Mouse (Mus musculus): Measurements from ENCODE around the gene Cracr2b. TPM values are rescaled to one million over a fixed set of nuclear protein-coding genes. Genes with fewer than 3 reads are reported as not detected.

Gene Cracr2b
- polyA plus RNA-seq, 1 experiment from 2014 or later = 24.9 TPM

GRCm38 (mm10) chr7:141482531-141483024 is 21.7 kb downstream of the Cracr2b start:
- Histone ChIP-seq H3K9ac (peak overlapping the region; percentile 60; the same call in 1 of the 2 replicates), H3K27ac (no peak overlapping the region), H3K4me3 (peak overlapping the region; percentile 66), H3K27me3 (no peaks in the 10 kb centered on the region), H3K9me3 (replicated peaks) (no peaks in the 10 kb centered on the region), H3K4me1 (replicated peaks) (peaks cover 47% of the 10 kb centered on the region), H3K36me3 (no peaks in the 10 kb centered on the region), H3K4me2 (peak overlapping the region; percentile 100)
- ATAC-seq (replicated peaks; ENCODE audit: insufficient number of reproducible peaks, insufficient read depth, low FRiP score, low read depth) = no peak
- 16% methylated on average over 11 of the region's 11 CpGs for WGBS

DNA sequence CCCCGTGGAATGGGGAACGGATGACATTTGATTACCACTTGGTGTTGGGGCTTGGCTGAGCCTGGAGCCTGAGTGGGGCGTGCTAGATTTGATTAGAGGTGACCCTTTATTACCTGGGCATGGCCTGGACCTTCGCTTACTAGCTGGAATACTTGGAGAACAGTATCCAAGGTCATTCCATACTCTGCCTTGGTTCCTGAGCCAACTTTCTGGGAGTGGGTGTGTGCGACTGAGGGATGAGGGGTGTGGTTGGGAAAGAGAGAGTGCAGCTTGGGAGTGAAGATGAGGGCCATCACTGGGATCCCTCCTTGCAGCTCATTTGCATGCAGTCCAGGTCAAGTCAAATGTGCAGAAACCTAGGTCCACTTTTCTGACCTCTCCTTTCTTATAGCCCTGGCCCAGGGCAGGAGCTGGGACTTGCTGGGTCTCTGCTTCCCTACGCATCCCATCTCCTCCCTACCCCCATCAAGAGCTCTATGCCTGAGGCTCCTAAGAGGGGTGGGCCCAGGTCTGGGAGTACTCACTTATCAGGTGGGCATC is 22.3 kb downstream of the Cracr2b start:
- Histone ChIP-seq H3K4me2 (no peak overlapping the region), H3K9me3 (replicated peaks) (no peaks in the 10 kb centered on the region), H3K27ac (no peak overlapping the region), H3K9ac (no peak overlapping the region), H3K36me3 (no peaks in the 10 kb centered on the region), H3K27me3 (no peaks in the 10 kb centered on the region), H3K4me1 (replicated peaks) (peaks cover 41% of the 10 kb centered on the region), H3K4me3 (no peak overlapping the region)
- ATAC-seq (replicated peaks; ENCODE audit: insufficient number of reproducible peaks, insufficient read depth, low FRiP score, low read depth) = no peak
- 72% methylated on average over 6 of the region's 6 CpGs for WGBS

DNA sequence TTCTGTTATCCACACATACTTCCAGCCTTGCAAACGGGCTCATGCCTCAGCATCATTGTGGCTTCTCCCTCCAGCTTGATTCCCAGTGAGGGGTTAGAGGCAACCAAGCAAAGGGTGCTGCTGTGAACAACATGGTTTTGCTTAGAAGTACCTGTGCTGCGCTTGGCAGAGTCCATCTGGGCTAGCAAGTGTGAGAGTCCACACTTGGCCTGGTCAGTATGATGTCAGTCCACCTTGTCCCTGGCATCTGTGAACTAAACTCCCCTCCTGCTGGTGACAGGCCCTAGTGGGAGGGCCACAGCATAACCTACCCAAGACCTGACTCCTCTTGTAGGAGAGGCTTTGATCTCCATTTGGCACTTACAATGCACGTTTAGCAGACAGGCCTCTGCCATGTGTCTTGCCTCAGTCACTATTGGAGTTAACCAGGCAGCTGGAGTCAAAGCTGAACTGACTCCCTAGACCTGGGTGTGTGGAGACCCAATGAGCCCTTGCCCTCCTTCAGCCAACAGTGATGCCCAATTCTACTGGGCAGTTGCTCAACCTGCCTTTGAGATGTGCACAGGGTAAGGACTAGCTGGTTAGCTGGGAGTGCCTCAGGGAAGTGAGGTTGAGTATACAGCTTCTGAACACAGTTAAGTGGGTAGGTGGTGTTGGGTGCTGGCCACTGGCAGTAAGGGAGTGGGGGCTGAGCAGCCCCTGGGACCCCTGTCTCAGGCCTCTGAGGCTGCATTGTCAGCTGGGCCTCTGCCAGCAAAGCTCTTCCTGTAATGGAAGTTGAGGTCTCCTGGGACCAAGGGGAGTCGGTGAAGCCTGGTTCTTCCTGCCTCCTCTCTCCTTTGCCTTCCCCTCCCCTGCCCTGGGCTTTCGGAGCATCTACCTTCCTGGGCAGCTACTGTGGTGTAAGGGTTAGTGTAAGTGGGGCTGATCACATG is 23.6 kb downstream of the Cracr2b start:
- Histone ChIP-seq H3K4me2 (no peak overlapping the region), H3K9me3 (replicated peaks) (no peaks in the 10 kb centered on the region), H3K9ac (no peak overlapping the region), H3K27me3 (no peaks in the 10 kb centered on the region), H3K4me3 (no peak overlapping the region), H3K36me3 (no peaks in the 10 kb centered on the region), H3K27ac (no peak overlapping the region), H3K4me1 (replicated peaks) (peaks cover 37% of the 10 kb centered on the region)
- no peak for ATAC-seq (replicated peaks; ENCODE audit: insufficient number of reproducible peaks, insufficient read depth, low FRiP score, low read depth)
- WGBS = 54% methylated on average over 5 of the region's 5 CpGs

DNA sequence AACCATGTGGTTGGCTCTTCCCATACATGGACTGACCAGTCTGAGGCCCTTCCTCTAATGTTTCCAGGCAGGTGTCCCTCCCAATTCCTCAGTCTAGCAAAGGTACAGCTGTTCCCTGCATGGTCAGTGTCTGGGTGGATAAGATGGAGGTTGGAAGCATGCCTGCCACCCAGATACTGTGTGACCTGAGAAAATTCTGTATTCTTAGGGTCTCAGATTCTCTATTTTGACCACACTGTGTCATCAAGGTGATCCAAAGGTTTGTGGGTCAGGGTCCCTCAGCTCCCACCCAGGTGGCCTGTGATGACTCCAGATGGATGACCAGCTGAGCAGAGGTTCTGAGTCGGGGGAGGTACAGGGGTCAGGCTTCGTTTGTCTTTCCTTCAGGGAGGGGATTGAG is 24.3 kb downstream of the Cracr2b start:
- no peak for ATAC-seq (replicated peaks; ENCODE audit: insufficient number of reproducible peaks, insufficient read depth, low FRiP score, low read depth)
- Histone ChIP-seq H3K9me3 (replicated peaks) (no peaks in the 10 kb centered on the region), H3K4me1 (replicated peaks) (peaks cover 36% of the 10 kb centered on the region), H3K27me3 (no peaks in the 10 kb centered on the region), H3K4me3 (no peak overlapping the region), H3K9ac (no peak overlapping the region), H3K27ac (no peak overlapping the region), H3K4me2 (no peak overlapping the region), H3K36me3 (no peaks in the 10 kb centered on the region)
- WGBS = 77% methylated on average over 2 of the region's 2 CpGs

- 71% methylated on average over 2 of the region's 2 CpGs for WGBS
- no peak overlapping the region for H3K4me3 ChIP-seq
- H3K36me3 ChIP-seq = no peaks in the 10 kb centered on the region
- ATAC-seq (replicated peaks; ENCODE audit: insufficient number of reproducible peaks, insufficient read depth, low FRiP score, low read depth) = no peak
- no peak overlapping the region for H3K4me2 ChIP-seq
- H3K9ac ChIP-seq = no peak overlapping the region
- no peak overlapping the region for H3K27ac ChIP-seq
- no peaks in the 10 kb centered on the region for H3K9me3 ChIP-seq (replicated peaks)
- H3K27me3 ChIP-seq = no peaks in the 10 kb centered on the region
- peaks cover 32% of the 10 kb centered on the region for H3K4me1 ChIP-seq (replicated peaks)
Measured at GRCm38 (mm10) chr7:141485606-141486005, 24.7 kb downstream of the Cracr2b start.

DNA sequence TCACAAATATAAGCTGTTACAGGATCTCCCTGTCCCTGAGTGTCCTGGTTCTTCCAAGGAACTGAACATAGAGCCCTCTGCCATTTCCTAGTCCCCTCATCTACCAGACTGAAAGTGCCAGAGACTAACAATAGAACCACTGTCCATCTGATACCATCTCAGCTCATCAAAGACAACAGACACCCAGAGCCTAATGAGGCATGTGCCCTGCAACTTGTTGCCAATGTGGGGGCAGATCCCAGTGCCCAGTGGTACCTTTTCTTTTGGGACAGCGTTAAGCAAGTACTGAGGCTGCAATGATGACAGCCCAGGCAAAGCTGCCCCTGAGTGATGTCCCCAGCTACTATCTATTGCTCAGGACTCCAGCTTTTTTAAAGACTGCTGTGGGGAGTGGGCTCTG is 25.3 kb downstream of the Cracr2b start:
- no peak overlapping the region for H3K4me2 ChIP-seq
- no peak for ATAC-seq (replicated peaks; ENCODE audit: insufficient number of reproducible peaks, insufficient read depth, low FRiP score, low read depth)
- no peak overlapping the region for H3K4me3 ChIP-seq

DNA sequence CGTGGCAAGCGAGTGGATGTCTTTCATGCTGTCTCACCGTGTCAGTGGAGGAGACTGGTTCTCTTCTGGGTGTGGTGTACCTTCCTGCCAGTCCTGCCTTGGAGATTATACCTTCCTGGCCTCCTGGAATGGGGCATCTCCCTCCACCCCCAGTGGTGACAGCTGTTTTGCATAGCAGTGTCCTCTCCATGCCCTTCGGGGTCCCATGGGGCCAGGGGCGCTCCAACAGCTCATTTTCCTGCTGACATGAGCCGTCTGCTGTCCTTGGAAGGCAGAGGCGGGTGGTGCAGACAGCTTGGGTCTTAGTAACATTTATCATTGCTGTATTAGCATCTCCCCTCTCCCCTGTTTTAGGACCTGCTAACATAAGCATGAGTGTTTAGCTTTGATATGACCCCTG is 26.2 kb downstream of the Cracr2b start:
- no peak overlapping the region for H3K9ac ChIP-seq
- no peak overlapping the region for H3K4me3 ChIP-seq
- H3K36me3 ChIP-seq = no peaks in the 10 kb centered on the region; the same call in 1 of the 2 replicates
- ATAC-seq (replicated peaks; ENCODE audit: insufficient number of reproducible peaks, insufficient read depth, low FRiP score, low read depth) = no peak
- no peaks in the 10 kb centered on the region for H3K9me3 ChIP-seq (replicated peaks)
- 62% methylated on average over 7 of the region's 7 CpGs for WGBS
- H3K27ac ChIP-seq = no peak overlapping the region
- no peaks in the 10 kb centered on the region for H3K27me3 ChIP-seq
- peaks cover 18% of the 10 kb centered on the region for H3K4me1 ChIP-seq (replicated peaks)
- no peak overlapping the region for H3K4me2 ChIP-seq

More for the DNA sequence above, 25.3 kb downstream of the Cracr2b start:
- H3K9ac ChIP-seq = no peak overlapping the region
- H3K27me3 ChIP-seq = no peaks in the 10 kb centered on the region
- no peaks in the 10 kb centered on the region; the same call in 1 of the 2 replicates for H3K36me3 ChIP-seq
- WGBS = 85% methylated on average over 1 of the region's 1 CpGs
- no peak overlapping the region for H3K27ac ChIP-seq
- peaks cover 27% of the 10 kb centered on the region for H3K4me1 ChIP-seq (replicated peaks)
- H3K9me3 ChIP-seq (replicated peaks) = no peaks in the 10 kb centered on the region

- no peaks in the 10 kb centered on the region for H3K4me1 ChIP-seq (replicated peaks)
- no peak overlapping the region for H3K9ac ChIP-seq
- no peaks in the 10 kb centered on the region for H3K9me3 ChIP-seq (replicated peaks)
- H3K27me3 ChIP-seq = no peaks in the 10 kb centered on the region
- H3K36me3 ChIP-seq = peaks cover 8% of the 10 kb centered on the region
- 62% methylated on average over 2 of the region's 2 CpGs for WGBS
- no peak overlapping the region for H3K4me2 ChIP-seq
- H3K27ac ChIP-seq = no peak overlapping the region
- no peak for ATAC-seq (replicated peaks; ENCODE audit: insufficient number of reproducible peaks, insufficient read depth, low FRiP score, low read depth)
- H3K4me3 ChIP-seq = no peak overlapping the region
Measured at GRCm38 (mm10) chr7:141491151-141491550, 30.3 kb downstream of the Cracr2b start.

DNA sequence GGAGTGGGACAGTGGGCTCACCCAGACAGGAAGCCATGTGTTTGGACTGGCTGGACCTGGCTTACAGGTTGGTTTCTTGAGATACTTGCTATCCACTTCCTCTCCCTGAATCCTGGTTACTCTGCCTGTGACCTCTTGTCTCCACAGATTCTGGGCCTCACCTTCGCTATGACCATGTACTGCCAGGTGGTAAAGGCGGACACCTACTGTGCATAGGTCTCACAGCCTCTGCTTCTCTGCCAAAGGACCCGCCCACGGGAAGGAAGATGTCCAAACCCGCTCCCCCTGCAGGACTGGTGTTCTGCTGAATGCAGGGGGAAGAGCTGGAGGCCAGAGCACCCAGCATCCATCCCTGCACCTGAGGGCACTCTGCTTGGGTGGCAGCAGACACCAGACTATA is 31.8 kb downstream of the Cracr2b start:
- no peak for ATAC-seq (replicated peaks; ENCODE audit: insufficient number of reproducible peaks, insufficient read depth, low FRiP score, low read depth)
- no peak overlapping the region for H3K4me2 ChIP-seq
- peaks cover 8% of the 10 kb centered on the region for H3K36me3 ChIP-seq
- H3K4me3 ChIP-seq = no peak overlapping the region
- WGBS = 84% methylated on average over 5 of the region's 5 CpGs
- H3K27ac ChIP-seq = no peak overlapping the region
- no peak overlapping the region for H3K9ac ChIP-seq
- H3K4me1 ChIP-seq (replicated peaks) = peaks cover 11% of the 10 kb centered on the region
- H3K9me3 ChIP-seq (replicated peaks) = no peaks in the 10 kb centered on the region
- H3K27me3 ChIP-seq = no peaks in the 10 kb centered on the region

DNA sequence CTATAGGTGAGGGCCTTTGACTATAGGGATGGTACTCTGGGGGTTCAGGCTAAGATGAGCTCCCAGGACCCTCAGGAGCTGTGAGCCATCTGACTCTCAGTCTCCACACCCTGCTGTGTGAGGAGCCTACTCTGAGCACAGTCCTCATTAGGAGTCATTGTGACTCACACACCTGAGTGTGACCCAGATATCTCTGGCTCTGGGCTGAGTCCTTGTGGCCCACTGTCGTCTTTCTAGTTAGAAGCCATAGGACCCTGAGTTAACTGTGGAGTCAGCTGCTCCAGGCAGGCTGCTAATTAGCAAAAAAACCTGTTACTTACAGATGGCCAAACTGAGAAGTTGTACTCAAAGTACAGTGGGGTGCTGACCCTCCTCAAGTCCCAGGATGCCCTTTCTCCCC is 32.8 kb downstream of the Cracr2b start:
- H3K9ac ChIP-seq = no peak overlapping the region
- WGBS = 83% methylated on average over 1 of the region's 1 CpGs
- H3K36me3 ChIP-seq = peaks cover 8% of the 10 kb centered on the region
- H3K4me1 ChIP-seq (replicated peaks) = peaks cover 16% of the 10 kb centered on the region
- H3K9me3 ChIP-seq (replicated peaks) = no peaks in the 10 kb centered on the region
- no peak overlapping the region for H3K4me3 ChIP-seq
- ATAC-seq (replicated peaks; ENCODE audit: insufficient number of reproducible peaks, insufficient read depth, low FRiP score, low read depth) = no peak
- no peak overlapping the region for H3K27ac ChIP-seq
- no peaks in the 10 kb centered on the region for H3K27me3 ChIP-seq
- no peak overlapping the region for H3K4me2 ChIP-seq

DNA sequence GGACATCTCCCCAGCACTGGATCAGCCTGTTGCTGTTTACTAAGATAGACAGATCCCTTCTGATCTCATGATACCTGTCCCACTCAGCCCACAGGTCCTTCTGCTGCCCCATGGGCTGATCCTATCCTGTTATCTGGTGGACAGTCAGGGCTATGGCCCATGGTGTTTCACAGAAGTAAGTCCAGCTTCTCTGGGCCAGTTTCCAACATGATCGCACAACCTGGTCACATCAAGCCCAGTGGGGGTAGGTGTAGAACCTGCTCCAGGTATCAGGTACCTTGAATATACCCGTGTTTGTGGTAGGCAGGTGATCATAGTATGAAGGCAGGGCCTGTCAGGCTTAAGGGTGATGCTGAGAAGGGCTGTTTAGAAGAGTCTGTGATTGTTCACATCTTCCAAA is 34.5 kb downstream of the Cracr2b start:
- H3K27ac ChIP-seq = no peak overlapping the region
- no peaks in the 10 kb centered on the region for H3K9me3 ChIP-seq (replicated peaks)
- H3K4me2 ChIP-seq = no peak overlapping the region
- H3K36me3 ChIP-seq = peaks cover 11% of the 10 kb centered on the region
- no peak for ATAC-seq (replicated peaks; ENCODE audit: insufficient number of reproducible peaks, insufficient read depth, low FRiP score, low read depth)
- 71% methylated on average over 2 of the region's 2 CpGs for WGBS
- peaks cover 16% of the 10 kb centered on the region for H3K4me1 ChIP-seq (replicated peaks)
- H3K27me3 ChIP-seq = no peaks in the 10 kb centered on the region
- H3K9ac ChIP-seq = no peak overlapping the region
- no peak overlapping the region for H3K4me3 ChIP-seq
